Mouse (Mus musculus): ENCODE measurements around the gene Gm44973.
"Not testable (repeated sequence)": the region's sequence is repeated elsewhere in the genome, so short reads cannot be mapped to it uniquely, and the experiment has no call there.

The Gm44973 gene

DNA sequence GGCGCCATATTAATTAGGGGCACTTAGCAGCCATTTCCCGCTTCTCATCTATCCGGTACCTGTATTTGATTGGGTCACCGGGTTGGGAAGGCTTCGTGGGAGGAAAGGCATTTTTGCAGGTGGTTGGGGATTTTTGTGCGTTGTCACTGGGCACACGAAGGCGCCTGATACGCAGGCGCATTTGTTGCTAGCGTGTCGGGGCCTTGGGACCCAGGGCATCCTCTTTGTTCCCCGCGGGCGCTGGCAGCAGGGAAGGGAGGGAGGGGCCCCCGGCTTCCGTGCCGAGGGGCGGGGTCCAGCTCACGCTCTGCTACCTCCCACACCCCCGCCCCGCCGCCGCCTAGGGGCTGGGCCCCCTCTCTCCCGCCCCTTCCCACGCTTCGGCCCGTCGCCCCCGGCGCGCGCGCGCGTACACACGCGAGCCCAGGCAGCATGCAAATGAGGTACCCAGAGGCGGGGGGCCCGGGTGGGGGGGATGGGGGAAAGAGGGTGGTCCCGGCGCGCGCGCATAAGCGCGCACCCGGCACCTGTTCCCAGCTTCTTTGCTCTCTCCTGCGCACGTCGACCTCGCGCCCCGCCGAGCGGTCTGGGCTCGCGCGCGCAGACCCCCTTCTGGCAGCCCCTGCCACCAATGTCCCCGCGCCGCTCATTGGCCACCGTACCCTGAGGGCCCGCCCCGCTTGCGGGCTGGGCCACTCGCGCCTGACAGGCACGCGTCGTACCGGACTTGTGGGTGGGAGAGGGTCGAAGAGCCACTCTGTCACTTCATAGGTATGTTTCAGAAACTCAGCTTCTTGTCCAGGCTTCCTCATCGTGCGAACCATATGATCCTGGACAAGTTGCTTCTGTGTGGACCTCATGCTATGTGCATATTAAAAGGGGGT, at the start of gene Gm44973:
Gene Gm44973, plus strand, starts transcription at position 379 of the 884 bp plus-strand sequence.
- peak; percentile 93 to 94 for DNase-seq

GRCm38 (mm10) chr7:4971068-4971467, 44.2 kb upstream of the Gm44973 start, which contains the start of gene Sbk3:
TSS of gene Sbk3 (minus strand) at chr7:4971168.
- no peak for DNase-seq

DNA sequence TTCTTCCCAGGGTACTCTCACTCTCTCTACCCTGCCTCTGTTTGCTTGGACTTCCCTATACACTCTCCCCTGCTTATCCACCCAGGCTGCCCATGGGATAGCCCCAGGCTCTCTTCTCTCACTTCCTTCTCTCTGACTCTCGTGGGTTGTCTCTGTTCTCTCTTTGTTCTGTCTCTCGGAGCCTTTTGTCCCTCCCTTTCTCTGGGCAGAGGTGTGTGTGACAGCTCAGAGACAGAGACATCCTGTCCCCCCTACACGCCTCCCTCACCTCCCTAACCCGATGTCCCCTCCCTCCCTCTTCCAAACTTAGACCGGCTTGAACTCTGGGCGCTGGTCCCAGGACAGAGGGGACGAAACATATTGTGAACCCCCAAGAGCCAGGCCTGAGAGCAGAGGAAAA, 43.6 kb upstream of the Gm44973 start:
- DNase-seq = no peak

GRCm38 (mm10) chr7:4972321-4973047, 42.8 kb upstream of the Gm44973 start:
- no peak for DNase-seq

DNA sequence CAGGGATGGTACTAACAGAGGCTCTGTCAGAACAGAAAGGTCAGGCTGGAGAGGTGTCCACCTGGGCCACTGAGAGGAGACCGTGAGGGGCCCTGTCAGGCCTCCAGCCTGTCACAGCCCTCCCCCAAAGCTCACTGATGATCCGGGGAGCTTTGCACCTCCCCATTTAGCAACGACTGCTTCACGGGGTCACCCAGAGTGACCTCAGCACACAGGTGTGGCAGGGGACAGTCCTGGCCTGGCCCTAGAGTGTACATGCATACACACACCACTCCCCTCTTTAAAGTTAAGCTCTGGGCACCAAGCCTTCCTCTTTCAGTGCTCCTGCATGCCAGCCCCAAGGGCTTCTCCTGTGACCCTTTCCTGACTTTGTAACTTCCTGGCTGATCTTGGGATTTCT, 39.8 kb upstream of the Gm44973 start:
- no peak for DNase-seq

DNA sequence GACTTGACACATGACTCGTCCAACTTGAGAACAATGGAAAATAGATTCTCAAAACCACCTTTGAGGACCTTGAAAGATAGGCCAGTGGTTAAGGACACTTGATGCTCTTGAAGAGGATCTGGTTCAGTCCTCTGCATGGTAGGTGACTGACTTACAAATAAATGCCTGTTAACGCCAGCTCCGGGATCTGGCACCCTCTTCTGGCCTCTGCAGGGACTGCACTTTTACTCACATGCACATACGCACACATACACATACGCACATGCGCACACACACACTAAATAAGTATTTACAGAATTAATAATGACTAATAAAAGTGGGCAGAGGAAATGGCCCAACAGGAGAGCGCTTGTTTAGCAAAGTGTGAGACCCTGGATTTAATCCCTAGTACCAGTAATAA, 38.5 kb upstream of the Gm44973 start:
- no peak for DNase-seq

DNA sequence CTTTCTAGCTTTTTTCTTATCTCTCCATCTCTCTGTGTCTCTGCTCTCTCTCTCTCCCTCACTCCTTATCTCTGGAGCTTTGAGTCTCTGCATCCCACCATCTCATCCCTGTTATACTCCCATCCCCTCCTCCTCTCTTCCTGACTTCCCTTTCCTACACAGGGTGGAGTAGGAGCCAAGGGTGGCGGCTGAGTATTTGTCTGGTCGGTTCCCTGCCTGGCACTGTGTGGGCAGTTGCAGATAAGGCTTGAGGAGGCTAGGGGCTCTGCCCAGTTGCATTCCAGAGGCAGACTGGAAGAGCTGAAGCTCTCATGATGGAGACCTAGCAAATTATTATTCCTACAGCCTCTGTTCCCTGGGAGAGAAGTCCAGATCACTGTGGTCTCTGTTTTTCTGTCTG, 27.0 kb upstream of the Gm44973 start:
- no peak for DNase-seq

GRCm38 (mm10) chr7:4993347-4993998, 21.8 kb upstream of the Gm44973 start:
- no peak for DNase-seq

GRCm38 (mm10) chr7:4993999-4994788, 21.1 kb upstream of the Gm44973 start:
- DNase-seq = no peak

DNA sequence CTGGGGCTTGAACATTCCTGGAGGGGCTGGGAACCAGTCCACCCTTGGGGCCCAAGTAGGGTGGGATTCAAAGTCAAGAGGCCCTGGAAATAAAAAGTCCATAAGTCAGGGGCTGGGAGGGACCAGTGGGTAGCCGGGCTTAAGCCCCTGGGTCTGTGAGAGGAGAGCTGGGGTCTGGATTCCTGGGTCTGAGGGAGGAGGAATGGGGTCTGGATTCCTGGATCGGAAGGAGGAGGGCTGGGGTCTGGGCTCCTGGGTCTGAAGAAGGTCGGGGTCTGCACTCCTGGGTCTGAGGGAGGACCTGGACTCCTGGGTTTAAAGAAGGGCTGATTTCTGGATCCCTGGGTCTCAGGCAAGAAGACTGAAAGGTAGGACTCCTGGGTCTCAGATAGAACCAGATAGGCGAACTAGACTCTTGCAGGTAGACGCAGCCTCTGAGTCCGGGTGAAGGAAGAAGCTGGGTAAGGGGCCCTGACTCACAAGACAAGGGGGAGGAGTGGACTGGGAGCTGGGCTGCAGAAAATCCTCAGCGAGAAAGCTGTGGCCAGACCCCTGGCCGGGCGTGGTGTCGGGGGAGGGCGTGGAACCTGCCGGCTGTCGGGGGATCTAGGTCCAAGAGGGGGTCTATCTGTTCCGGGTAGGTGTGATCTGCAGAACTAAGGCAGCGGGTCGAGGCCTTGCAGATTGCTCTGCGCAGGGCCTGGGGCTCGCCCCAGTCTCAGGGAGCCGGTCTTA, 19.9 kb upstream of the Gm44973 start:
- DNase-seq = no peak

GRCm38 (mm10) chr7:4996003-4996895, 19.0 kb upstream of the Gm44973 start, which contains the start of gene Zfp579:
TSS of gene Zfp579 (minus strand) at chr7:4996158.
- peak; percentile 86 to 93 for DNase-seq

- no peak for DNase-seq
Observed at GRCm38 (mm10) chr7:4996934-4997333, 18.4 kb upstream of the Gm44973 start.

DNA sequence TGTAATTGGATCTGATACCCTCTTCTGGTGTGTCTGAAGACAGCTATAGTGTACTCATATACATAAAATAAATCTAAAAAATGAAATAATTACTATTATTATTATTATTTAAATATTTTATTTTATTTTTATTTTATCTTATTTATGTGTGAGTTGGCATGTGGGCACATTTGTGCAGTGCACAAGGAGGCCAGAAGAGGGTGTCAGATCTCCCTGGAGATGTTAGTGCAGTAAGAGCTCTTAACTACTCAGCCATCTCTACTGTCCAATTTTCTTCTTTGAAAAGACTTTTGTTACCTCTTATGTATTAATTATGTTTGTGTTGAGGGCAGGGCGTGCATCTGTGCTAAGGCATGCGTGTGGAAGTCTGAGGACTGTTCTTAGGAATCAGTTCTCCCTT, 15.4 kb upstream of the Gm44973 start:
- peak in 1 of 2 experiments; percentile 55 for DNase-seq

GRCm38 (mm10) chr7:5002876-5003275, 12.4 kb upstream of the Gm44973 start:
- DNase-seq = not testable (repeated sequence)

- no peak for DNase-seq
Observed at GRCm38 (mm10) chr7:5008229-5008628, 7.1 kb upstream of the Gm44973 start.

GRCm38 (mm10) chr7:5012681-5013513, 2.4 kb upstream of the Gm44973 start:
- DNase-seq = no peak

DNA sequence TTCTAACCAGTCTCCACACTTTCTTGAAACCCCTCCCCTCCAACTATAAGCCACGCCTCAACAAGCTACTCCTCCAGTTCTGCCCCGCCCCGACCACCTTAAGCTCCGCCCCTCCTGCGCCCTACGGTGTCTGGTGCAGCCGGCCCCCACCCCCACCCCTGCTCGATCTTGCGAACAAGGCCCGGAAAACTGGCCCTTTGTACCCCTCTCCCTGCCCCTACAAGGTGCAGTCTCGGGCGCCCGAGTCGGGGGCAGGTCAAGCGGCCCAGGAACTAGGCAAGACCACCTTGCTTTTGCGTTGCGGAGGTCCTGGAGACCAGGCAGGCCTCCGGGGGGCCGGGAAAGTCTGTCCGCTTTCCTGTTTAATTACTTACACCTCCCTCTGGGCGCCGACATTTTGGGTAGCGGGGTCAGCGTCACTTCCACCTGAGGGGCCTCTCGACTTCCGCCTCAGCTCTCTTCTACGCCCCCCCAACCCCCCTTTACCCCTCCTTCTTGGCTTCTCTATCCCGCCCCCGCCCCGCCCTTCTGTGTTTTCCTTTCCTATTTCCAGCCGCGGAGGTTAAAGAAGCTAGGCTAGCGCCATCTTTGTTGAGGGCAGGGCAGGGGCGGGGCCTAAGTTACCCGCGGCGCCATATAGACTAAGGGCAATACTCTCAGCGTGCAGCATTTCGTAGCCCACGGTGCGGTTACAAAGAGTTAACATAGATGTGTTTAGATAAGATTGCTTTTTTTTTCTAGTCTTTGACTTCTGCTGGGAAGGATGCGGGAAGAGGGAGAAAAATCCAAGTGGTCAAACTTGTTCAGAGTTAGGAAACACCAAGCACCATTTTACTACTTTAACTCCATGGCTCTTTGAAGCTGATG, 812 bp upstream of the Gm44973 start, which contains the start of the genes Zfp524 and Fiz1:
Gene Zfp524, plus strand, starts transcription at position 165 of the 867 bp plus-strand sequence.
Gene Fiz1, minus strand, starts transcription at position 447 of the 867 bp plus-strand sequence.
- DNase-seq = peak; percentile 97 to 99

DNA sequence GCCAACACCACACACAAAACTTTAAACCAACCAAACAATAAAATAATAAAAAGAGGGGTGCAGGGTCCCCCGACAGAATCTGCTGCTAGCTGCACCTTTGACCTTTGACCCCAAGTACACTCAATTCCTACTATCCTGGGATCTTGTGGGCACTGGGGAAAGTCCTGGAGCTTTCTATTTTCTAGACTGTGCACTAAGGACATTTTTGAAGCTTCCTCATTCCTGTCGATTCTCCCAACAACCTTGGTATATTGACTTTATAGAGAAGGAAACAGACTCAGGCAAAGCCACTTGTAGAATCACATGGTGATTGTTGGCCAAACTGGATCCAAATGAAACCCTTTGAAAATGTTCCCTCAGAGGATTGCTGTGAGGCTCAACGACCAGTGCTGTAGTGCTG, 761 bp downstream of the Gm44973 start:
- DNase-seq = peak in 1 of 2 experiments; percentile 47

Measured in kidney, adult 8-10 months (tissue).